Mouse (Mus musculus) heart, embryonic 14.5 days (tissue): ENCODE data around the gene Map3k20. TPM values are rescaled to one million over a fixed set of nuclear protein-coding genes. Genes with fewer than 3 reads are reported as not detected.
A peak's percentile ranks its signal among the peaks of the same experiment; 100 is the strongest.

Experiments
- ATAC-seq: fragments of 200-750 bp; cut with Nextera tagmentation; 2 replicates; pipeline ENCODE4 v1.8.0; 2017; ENCODE audit warnings: low read depth, moderate TSS enrichment; ENCODE audit not compliant: insufficient number of reproducible peaks, insufficient read depth, low FRiP score
- H3K27ac ChIP-seq, 2 experiments: fragments of 200-500 bp in 1 of 2; fragments of 300-500 bp in 1 of 2; sonication (generic) in 1 of 2; replicated peaks in 1 of 2; 2 replicates each; pipeline ENCODE4 v1.5.1; 2012 to 2014; ENCODE audit warnings: low read depth in 2 of 2, low read length in 2 of 2, control low read depth in 1 of 2, mild to moderate bottlenecking in 1 of 2, mixed read lengths in 1 of 2; ENCODE audit not compliant: control insufficient read depth in 1 of 2, insufficient read depth in 1 of 2
- H3K27me3 ChIP-seq: fragments of 300-500 bp; sonication (generic); 2 replicates; pipeline ENCODE4 v1.6.1; 2014; ENCODE audit warnings: mild to moderate bottlenecking, low read length, control low read depth; ENCODE audit not compliant: control insufficient read depth, insufficient read depth
- H3K36me3 ChIP-seq: fragments of 300-500 bp; sonication (generic); 2 replicates; pipeline ENCODE4 v1.6.1; 2014; ENCODE audit warnings: mild to moderate bottlenecking, control low read depth, low read length, mixed read lengths; ENCODE audit not compliant: control insufficient read depth, insufficient read depth
- H3K4me1 ChIP-seq, 2 experiments: fragments of 200-500 bp in 1 of 2; fragments of 300-500 bp in 1 of 2; sonication (generic) in 1 of 2; 2 replicates each; pipeline ENCODE4 v1.6.1; 2012 to 2014; ENCODE audit warnings: low read length in 2 of 2, control low read depth in 1 of 2, mixed read lengths in 1 of 2; ENCODE audit not compliant: control insufficient read depth in 2 of 2, insufficient read depth in 2 of 2
- H3K4me2 ChIP-seq: fragments of 300-500 bp; sonication (generic); 2 replicates; pipeline ENCODE4 v1.6.1; 2014; ENCODE audit warnings: mild to moderate bottlenecking, low read length
- H3K4me3 ChIP-seq, 2 experiments: fragments of 200-500 bp in 1 of 2; fragments of 300-500 bp in 1 of 2; sonication (generic) in 1 of 2; 2 replicates each; pipeline ENCODE4 v1.5.1; 2012 to 2014; ENCODE audit warnings: low read length in 2 of 2, mild to moderate bottlenecking in 2 of 2, control low read depth in 1 of 2, low read depth in 1 of 2, moderate library complexity in 1 of 2; ENCODE audit not compliant: control insufficient read depth in 1 of 2, insufficient read depth in 1 of 2
- H3K9ac ChIP-seq: fragments of 300-500 bp; sonication (generic); 2 replicates; pipeline ENCODE4 v1.6.1; 2014; ENCODE audit warnings: mild to moderate bottlenecking, low read length
- H3K9me3 ChIP-seq: fragments of 300-500 bp; sonication (generic); 2 replicates; pipeline ENCODE4 v1.6.1; 2016; ENCODE audit warnings: low read length, control low read depth; ENCODE audit not compliant: control insufficient read depth
- WGBS: fragments of 180-500 bp; shearing (Covaris S2); extraction: QIAGEN DNeasy Blood & Tissue Kit; methylation state at CpG from one replicate; pipeline ENCODE4 v1.1.7; 2014; 5-methylcytosine and 5-hydroxymethylcytosine counted together
- polyA plus RNA-seq: library from polyadenylated mRNA; unstranded; fragments of >200 nt; fragmentation: Nextera tagmentation; extraction: Ambion mirVana; gene quantifications from 2 replicates; pipeline ENCODE4 v1.2.1, GENCODE M21; 2014

Gene Map3k20
- polyA plus RNA-seq, 1 experiment from 2014 or later = 85.1 TPM

DNA sequence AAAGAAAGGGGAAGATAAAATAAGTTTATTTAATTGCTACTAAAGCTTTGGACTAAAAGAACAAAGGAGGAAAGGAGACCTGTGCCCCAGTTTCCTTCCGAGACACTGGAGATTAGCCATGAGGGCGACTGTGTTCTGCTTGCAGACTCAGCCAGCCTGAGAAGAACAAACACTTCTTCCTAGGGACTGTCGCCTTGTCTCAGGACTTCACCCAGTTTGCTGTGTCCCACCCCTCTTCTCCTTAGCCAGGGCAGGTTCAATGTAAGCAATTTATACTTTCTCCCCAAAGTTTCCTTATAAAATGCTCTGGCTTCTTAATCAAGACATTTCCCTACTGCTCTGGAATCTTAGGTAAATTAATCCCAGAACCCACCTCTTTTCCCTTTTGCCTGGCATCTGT lies 168.1 kb downstream of the Map3k20 start:
- Histone ChIP-seq H3K27ac (no peak overlapping the region), H3K4me2 (no peak overlapping the region), H3K9me3 (no peaks in the 10 kb centered on the region), H3K4me3 (no peak overlapping the region), H3K36me3 (no peaks in the 10 kb centered on the region), H3K4me1 (0 out of 4 replicates have a peak, but pooled peaks cover 0 to 2% of the 10 kb centered on the region in 2 experiments), H3K9ac (no peak overlapping the region), H3K27me3 (no peaks in the 10 kb centered on the region)
- no peak for ATAC-seq
- WGBS = 39% methylated on average over 3 of the region's 3 CpGs

DNA sequence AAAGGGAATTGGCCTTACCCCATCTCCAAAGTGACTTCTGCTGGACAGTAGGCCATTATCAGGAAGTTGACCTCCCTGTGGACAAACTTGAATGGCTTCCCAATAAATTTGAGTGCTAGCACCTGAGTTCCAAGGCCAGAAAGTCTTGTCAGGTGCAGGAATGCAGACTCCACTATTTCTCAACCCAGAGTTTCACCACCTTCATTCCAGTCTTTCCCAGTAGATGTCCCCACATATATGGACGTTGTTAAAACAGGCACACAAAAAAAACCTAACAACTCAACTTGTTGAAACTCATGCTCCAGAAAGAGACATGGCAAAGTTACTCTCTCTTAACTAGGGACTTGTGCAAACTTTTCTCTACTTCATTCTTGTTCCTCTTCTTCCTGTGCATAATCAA lies 170.8 kb downstream of the Map3k20 start:
- ATAC-seq = no peak
- 41% methylated on average over 1 of the region's 1 CpGs for WGBS
- no peak overlapping the region for H3K9ac ChIP-seq
- no peaks in the 10 kb centered on the region for H3K9me3 ChIP-seq
- H3K27me3 ChIP-seq = no peaks in the 10 kb centered on the region
- no peaks in the 10 kb centered on the region for H3K36me3 ChIP-seq
- H3K4me2 ChIP-seq = no peak overlapping the region
- no peak overlapping the region for H3K27ac ChIP-seq
- 0 out of 4 replicates have a peak, but pooled peaks cover 0 to 2% of the 10 kb centered on the region in 2 experiments for H3K4me1 ChIP-seq
- H3K4me3 ChIP-seq = no peak overlapping the region

GRCm38 (mm10) chr2:72464376-72465014 lies 179.1 kb downstream of the Map3k20 start:
- Histone ChIP-seq H3K9me3 (no peaks in the 10 kb centered on the region), H3K27ac (no peak overlapping the region), H3K9ac (no peak overlapping the region), H3K4me2 (no peak overlapping the region), H3K4me3 (no peak overlapping the region), H3K36me3 (no peaks in the 10 kb centered on the region), H3K27me3 (no peaks in the 10 kb centered on the region), H3K4me1 (no peaks in the 10 kb centered on the region)
- ATAC-seq = no peak
- 54% methylated on average over 7 of the region's 7 CpGs for WGBS

- no peaks in the 10 kb centered on the region for H3K4me1 ChIP-seq
- H3K4me2 ChIP-seq = no peak overlapping the region
- no peak overlapping the region for H3K27ac ChIP-seq
- no peak for ATAC-seq
- 91% methylated on average over 1 of the region's 1 CpGs for WGBS
- no peak overlapping the region for H3K9ac ChIP-seq
- no peak overlapping the region for H3K4me3 ChIP-seq
- H3K36me3 ChIP-seq = no peaks in the 10 kb centered on the region
- H3K9me3 ChIP-seq = no peaks in the 10 kb centered on the region
- H3K27me3 ChIP-seq = no peaks in the 10 kb centered on the region
These were observed 182.2 kb downstream of the Map3k20 start for GRCm38 (mm10) chr2:72467604-72468003.

GRCm38 (mm10) chr2:72471415-72472070 lies 186.1 kb downstream of the Map3k20 start:
- WGBS = 74% methylated on average over 16 of the region's 16 CpGs
- Histone ChIP-seq H3K27me3 (no peaks in the 10 kb centered on the region), H3K36me3 (no peaks in the 10 kb centered on the region), H3K4me1 (peaks cover 11 to 18% of the 10 kb centered on the region in 2 experiments), H3K27ac (no peak overlapping the region), H3K4me3 (no peak overlapping the region), H3K4me2 (no peak overlapping the region), H3K9ac (no peak overlapping the region), H3K9me3 (no peaks in the 10 kb centered on the region)
- ATAC-seq = no peak

GRCm38 (mm10) chr2:72474531-72475287 lies 189.3 kb downstream of the Map3k20 start:
- ATAC-seq = no peak
- Histone ChIP-seq H3K9ac (no peak overlapping the region), H3K9me3 (no peaks in the 10 kb centered on the region), H3K36me3 (peaks cover 9% of the 10 kb centered on the region), H3K4me3 (peak overlapping the region in 1 of 2 experiments; percentile 89; a peak in 1 of 4 replicates), H3K27me3 (no peaks in the 10 kb centered on the region), H3K4me1 (peaks cover 19 to 37% of the 10 kb centered on the region in 2 experiments), H3K4me2 (peak overlapping the region; percentile 90), H3K27ac (no peak overlapping the region)
- 46% methylated on average over 7 of the region's 7 CpGs for WGBS

DNA sequence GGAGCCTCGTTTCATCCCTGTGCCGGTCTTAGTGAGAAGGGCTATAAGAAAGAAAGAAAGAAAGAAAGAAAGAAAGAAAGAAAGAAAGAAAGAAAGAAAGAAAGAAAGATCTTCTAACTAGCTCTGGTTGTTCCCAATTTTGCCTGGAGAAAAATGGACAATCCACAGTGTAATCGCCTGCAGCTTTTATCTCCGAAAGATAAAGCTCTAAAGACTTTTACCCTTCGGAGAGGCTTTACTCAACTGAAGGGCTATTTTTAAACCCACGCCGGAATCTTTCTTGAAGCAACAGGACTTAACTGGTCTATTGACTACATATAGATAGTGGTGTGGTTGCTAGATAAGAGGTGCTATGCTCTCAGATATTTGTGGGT lies 190.0 kb downstream of the Map3k20 start:
- 0% methylated on average over 7 of the region's 7 CpGs for WGBS
- Histone ChIP-seq H3K4me2 (peak overlapping the region; percentile 90), H3K9ac (peak overlapping the region; percentile 81), H3K27me3 (no peaks in the 10 kb centered on the region), H3K4me3 (peak overlapping the region; percentile 67 to 89), H3K9me3 (no peaks in the 10 kb centered on the region), H3K27ac (peak overlapping the region; percentile 95), H3K36me3 (peaks cover 16% of the 10 kb centered on the region), H3K4me1 (peaks cover 19 to 37% of the 10 kb centered on the region in 2 experiments)
- ATAC-seq = peak; percentile 10; the same call in 1 of the 2 replicates
